In genomic region chr6:100233522-100233921, GRCm38 (mm10) we compare ENCODE assay signal across 11 mouse cellular contexts. TPM values are rescaled to one million over a fixed set of nuclear protein-coding genes. Genes with fewer than 3 reads are reported as not detected.
DNase-seq lines count a peak whose midpoint lies in the region; ATAC-seq and TF ChIP-seq lines count a peak whose summit lies in the region.
"Had no signal": no experiment of that assay in that cellular context is flagged by ENCODE, and none has a peak within 500 bp of the region (broad histone marks: within the 10 kb centered on the region; RNA-seq: fewer than 3 reads in every experiment).

No protein-coding gene starts in this region.

- no peak for TF ChIP-seq POLR2A in lung, adult 2 months (IDR thresholded peaks at IDR 0.05; ENCODE audit: borderline replicate concordance, extremely low read depth, low read depth, low read length)
- no peak for TF ChIP-seq POLR2A in myocyte (IDR thresholded peaks at IDR 0.05; ENCODE audit: insufficient read length, low read depth)

- no peaks in the 10 kb centered on the region for H3K27me3 ChIP-seq in embryonic facial prominence, embryonic 14.5 days (replicated peaks; ENCODE audit: control insufficient read depth, insufficient read depth, low read length)
- H3K27me3 ChIP-seq in embryonic facial prominence, embryonic 10.5 days (replicated peaks; ENCODE audit: low read depth, poor library complexity, severe bottlenecking), result no peaks in the 10 kb centered on the region
- H3K27me3 ChIP-seq in lung, embryonic 16.5 days (ENCODE audit: control insufficient read depth, insufficient read depth, low read depth, low read length), result no peaks in the 10 kb centered on the region
- H3K27me3 ChIP-seq in hindbrain, embryonic 15.5 days, result no peaks in the 10 kb centered on the region
- no peaks in the 10 kb centered on the region for H3K27me3 ChIP-seq in myocyte (ENCODE audit: control insufficient read depth, insufficient read depth, insufficient read length)

- ATAC-seq in embryonic facial prominence, embryonic 14.5 days (ENCODE audit: low read depth), result peak; percentile 75
- peak; percentile 59 for ATAC-seq in lung, embryonic 16.5 days (ENCODE audit: low read depth)
- peak; percentile 81 for ATAC-seq in hindbrain, embryonic 15.5 days (ENCODE audit: low FRiP score, low read depth)

- H3K79me2 ChIP-seq in myocyte (ENCODE audit: control insufficient read depth, insufficient read depth), result peaks cover 42% of the 10 kb centered on the region

- no peak overlapping the region for H3K4me3 ChIP-seq in embryonic facial prominence, embryonic 14.5 days (ENCODE audit: low read depth, low read length)
- H3K4me3 ChIP-seq in embryonic facial prominence, embryonic 10.5 days, result no peak overlapping the region
- H3K4me3 ChIP-seq in lung, embryonic 16.5 days (ENCODE audit: low read length), result no peak overlapping the region
- H3K4me3 ChIP-seq in lung, adult 2 months (replicated peaks; ENCODE audit: extremely low read depth, low read depth, low read length), result no peak overlapping the region
- H3K4me3 ChIP-seq in hindbrain, embryonic 15.5 days, result no peak overlapping the region
- no peak overlapping the region for H3K4me3 ChIP-seq in myocyte

- peak; percentile 63 for DNase-seq in embryonic facial prominence, embryonic 14.5 days (ENCODE audit: low spot score)
- DNase-seq in embryonic facial prominence, embryonic 10.5 days (ENCODE audit: low spot score), result no peak
- no peak for DNase-seq in lung, adult 2 months
- no peak for DNase-seq in thymus, postnatal 25 days
- no peak for DNase-seq in cerebellum, postnatal 10 days
- DNase-seq: embryo, embryonic 11 days; heart, postnatal 4 days; kidney, postnatal 4 days had no signal

- H3K4me2 ChIP-seq in embryonic facial prominence, embryonic 14.5 days (ENCODE audit: low read depth, low read length), result no peak overlapping the region
- H3K4me2 ChIP-seq in lung, embryonic 16.5 days (ENCODE audit: low read depth, low read length), result no peak overlapping the region
- no peak overlapping the region for H3K4me2 ChIP-seq in hindbrain, embryonic 15.5 days
- H3K4me2 ChIP-seq in myocyte (ENCODE audit: low read depth), result no peak overlapping the region

- 61% methylated on average over 3 of the region's 3 CpGs for WGBS in embryonic facial prominence, embryonic 14.5 days
- WGBS in embryonic facial prominence, embryonic 10.5 days, result 84% methylated on average over 3 of the region's 3 CpGs
- 66% methylated on average over 3 of the region's 3 CpGs for WGBS in lung, embryonic 16.5 days
- 54% methylated on average over 3 of the region's 3 CpGs for WGBS in lung, adult 2 months
- 40% methylated on average over 3 of the region's 3 CpGs for WGBS in hindbrain, embryonic 15.5 days

- H3K9ac ChIP-seq in embryonic facial prominence, embryonic 14.5 days (ENCODE audit: low read depth, low read length), result no peak overlapping the region
- H3K9ac ChIP-seq in lung, embryonic 16.5 days (ENCODE audit: low read length), result no peak overlapping the region
- H3K9ac ChIP-seq in hindbrain, embryonic 15.5 days, result no peak overlapping the region

- H3ac ChIP-seq in myocyte (ENCODE audit: control insufficient read depth, insufficient read length), result no peak overlapping the region

- TF ChIP-seq CTCF in lung, adult 2 months (IDR thresholded peaks at IDR 0.05; ENCODE audit: insufficient read depth, low read length), result no peak

- H3K9me3 ChIP-seq in embryonic facial prominence, embryonic 14.5 days (ENCODE audit: control insufficient read depth, low read length), result no peaks in the 10 kb centered on the region
- H3K9me3 ChIP-seq in embryonic facial prominence, embryonic 10.5 days, result no peaks in the 10 kb centered on the region
- no peaks in the 10 kb centered on the region for H3K9me3 ChIP-seq in lung, embryonic 16.5 days (ENCODE audit: control insufficient read depth, low read length)
- no peaks in the 10 kb centered on the region for H3K9me3 ChIP-seq in hindbrain, embryonic 15.5 days

- 0 out of 2 replicates have a peak, but pooled peaks cover 4% of the 10 kb centered on the region for H3K36me3 ChIP-seq in embryonic facial prominence, embryonic 14.5 days (ENCODE audit: control insufficient read depth, insufficient read depth, low read length)
- peaks cover 17% of the 10 kb centered on the region for H3K36me3 ChIP-seq in embryonic facial prominence, embryonic 10.5 days (replicated peaks)
- no peaks in the 10 kb centered on the region for H3K36me3 ChIP-seq in lung, embryonic 16.5 days (ENCODE audit: control insufficient read depth, insufficient read depth, low read length)
- H3K36me3 ChIP-seq in hindbrain, embryonic 15.5 days, result no peaks in the 10 kb centered on the region
- H3K36me3 ChIP-seq in myocyte (ENCODE audit: control insufficient read depth, insufficient read depth), result peaks cover 9% of the 10 kb centered on the region

- H3K4me1 ChIP-seq in embryonic facial prominence, embryonic 14.5 days (ENCODE audit: control insufficient read depth, insufficient read depth, low read length), result peaks cover 4% of the 10 kb centered on the region; the same call in 1 of the 2 replicates
- peaks cover 25% of the 10 kb centered on the region for H3K4me1 ChIP-seq in embryonic facial prominence, embryonic 10.5 days
- H3K4me1 ChIP-seq in lung, embryonic 16.5 days (replicated peaks; ENCODE audit: control insufficient read depth, insufficient read depth, low read length), result no peaks in the 10 kb centered on the region; the same call in 1 of the 2 replicates
- H3K4me1 ChIP-seq in lung, adult 2 months (ENCODE audit: control insufficient read depth, insufficient read depth, low read length), result peaks cover 5% of the 10 kb centered on the region
- peaks cover 13% of the 10 kb centered on the region for H3K4me1 ChIP-seq in hindbrain, embryonic 15.5 days (replicated peaks)

- H3K27ac ChIP-seq in embryonic facial prominence, embryonic 14.5 days (replicated peaks; ENCODE audit: low read depth, low read length), result no peak overlapping the region
- no peak overlapping the region for H3K27ac ChIP-seq in embryonic facial prominence, embryonic 10.5 days (replicated peaks)
- H3K27ac ChIP-seq in lung, embryonic 16.5 days (ENCODE audit: low read length), result no peak overlapping the region
- H3K27ac ChIP-seq in hindbrain, embryonic 15.5 days (replicated peaks), result no peak overlapping the region

TF ChIP-seq in myocyte, 11 proteins besides CTCF, POLR2A, EP300 and RAD21:
- TF ChIP-seq SRF (IDR thresholded peaks at IDR 0.05; ENCODE audit: control insufficient read depth, insufficient read length, low read depth) (peak; percentile 50), E2F4 (IDR thresholded peaks at IDR 0.05; ENCODE audit: insufficient read depth) (no peak)
TF ChIP-seq in myocyte: peak in this region for 1.

RNA-seq across cellular contexts. Expression of gene Rybp, which starts 53.8 kb away (rescaled TPM):
- 15.3 and 15.9 TPM in 2 replicates for polyA plus RNA-seq in embryonic facial prominence, embryonic 14.5 days (2014; fragmentation: Nextera tagmentation; extraction: Ambion mirVana)
- 14.1 and 15.8 TPM in 2 replicates for polyA plus RNA-seq in embryonic facial prominence, embryonic 10.5 days (2016; fragmentation: Nextera tagmentation; extraction: Ambion mirVana)
- polyA plus RNA-seq in lung, embryonic 16.5 days (2015; fragmentation: Nextera tagmentation; extraction: Ambion mirVana), result 14.7 and 19.6 TPM in 2 replicates
- polyA plus RNA-seq in lung, adult 2 months (2012; rRNA removed), result 26.1 and 30.6 TPM in 2 replicates
- polyA plus RNA-seq in hindbrain, embryonic 15.5 days (2015; fragmentation: Nextera tagmentation; extraction: Ambion mirVana), result 17.9 and 19.9 TPM in 2 replicates
- polyA plus RNA-seq in myocyte (2012; fragmentation: generic; extraction: Trizol), result 9.5 TPM
